Mouse (Mus musculus): ENCODE data around the gene Lamc1.
A peak's percentile ranks its signal among the peaks of the same experiment; 100 is the strongest.
"Not testable (repeated sequence)": the region's sequence is repeated elsewhere in the genome, so short reads cannot be mapped to it uniquely, and the experiment has no call there.

Gene Lamc1

GRCm38 (mm10) chr1:153331796-153332443 is 666 bp downstream of the Lamc1 start:
- peak; percentile 54 for DNase-seq (ENCODE audit: low read depth, low spot score)

- DNase-seq (ENCODE audit: low read depth, low spot score) = no peak
Observed at GRCm38 (mm10) chr1:153331206-153331605, 1.4 kb downstream of the Lamc1 start.

GRCm38 (mm10) chr1:153329306-153329705 is 3.3 kb downstream of the Lamc1 start:
- DNase-seq (ENCODE audit: low read depth, low spot score) = no peak

GRCm38 (mm10) chr1:153327063-153327462 is 5.5 kb downstream of the Lamc1 start:
- DNase-seq (ENCODE audit: low read depth, low spot score) = no peak

GRCm38 (mm10) chr1:153326226-153326625 is 6.4 kb downstream of the Lamc1 start:
- DNase-seq (ENCODE audit: low read depth, low spot score) = no peak

- DNase-seq (ENCODE audit: low read depth, low spot score) = no peak
Observed at GRCm38 (mm10) chr1:153321404-153321803, 11.2 kb downstream of the Lamc1 start.

- no peak for DNase-seq (ENCODE audit: low read depth, low spot score)
Observed at GRCm38 (mm10) chr1:153320554-153321147, 11.9 kb downstream of the Lamc1 start.

- no peak for DNase-seq (ENCODE audit: low read depth, low spot score)
Observed at GRCm38 (mm10) chr1:153320121-153320520, 12.5 kb downstream of the Lamc1 start.

- DNase-seq (ENCODE audit: low read depth, low spot score) = no peak
Observed at GRCm38 (mm10) chr1:153318741-153319140, 13.8 kb downstream of the Lamc1 start.

- DNase-seq (ENCODE audit: low read depth, low spot score) = no peak
Observed at GRCm38 (mm10) chr1:153318287-153318686, 14.3 kb downstream of the Lamc1 start.

- no peak for DNase-seq (ENCODE audit: low read depth, low spot score)
Observed at GRCm38 (mm10) chr1:153317486-153318260, 14.9 kb downstream of the Lamc1 start.

GRCm38 (mm10) chr1:153316956-153317355 is 15.6 kb downstream of the Lamc1 start:
- DNase-seq (ENCODE audit: low read depth, low spot score) = no peak

GRCm38 (mm10) chr1:153316286-153316685 is 16.3 kb downstream of the Lamc1 start:
- no peak for DNase-seq (ENCODE audit: low read depth, low spot score)

- DNase-seq (ENCODE audit: low read depth, low spot score) = no peak
Observed at GRCm38 (mm10) chr1:153315121-153315520, 17.5 kb downstream of the Lamc1 start.

GRCm38 (mm10) chr1:153312992-153313391 is 19.6 kb downstream of the Lamc1 start:
- no peak for DNase-seq (ENCODE audit: low read depth, low spot score)

GRCm38 (mm10) chr1:153310190-153310589 is 22.4 kb downstream of the Lamc1 start:
- DNase-seq (ENCODE audit: low read depth, low spot score) = no peak

- no peak for DNase-seq (ENCODE audit: low read depth, low spot score)
Observed at GRCm38 (mm10) chr1:153309310-153309709, 23.3 kb downstream of the Lamc1 start.

GRCm38 (mm10) chr1:153308915-153309296 is 23.7 kb downstream of the Lamc1 start:
- DNase-seq (ENCODE audit: low read depth, low spot score) = no peak

- DNase-seq (ENCODE audit: low read depth, low spot score) = no peak
Observed at GRCm38 (mm10) chr1:153308179-153308914, 24.2 kb downstream of the Lamc1 start.

- DNase-seq (ENCODE audit: low read depth, low spot score) = no peak
Observed at GRCm38 (mm10) chr1:153307509-153308178, 24.9 kb downstream of the Lamc1 start.

GRCm38 (mm10) chr1:153305728-153306127 is 26.9 kb downstream of the Lamc1 start:
- not testable (repeated sequence) for DNase-seq (ENCODE audit: low read depth, low spot score)

All from forelimb bud, embryonic 11.5 days (tissue).